Mouse (Mus musculus): ENCODE data around the gene Preb.
A peak's percentile ranks its signal among the peaks of the same experiment; 100 is the strongest.

Preb gene

DNA sequence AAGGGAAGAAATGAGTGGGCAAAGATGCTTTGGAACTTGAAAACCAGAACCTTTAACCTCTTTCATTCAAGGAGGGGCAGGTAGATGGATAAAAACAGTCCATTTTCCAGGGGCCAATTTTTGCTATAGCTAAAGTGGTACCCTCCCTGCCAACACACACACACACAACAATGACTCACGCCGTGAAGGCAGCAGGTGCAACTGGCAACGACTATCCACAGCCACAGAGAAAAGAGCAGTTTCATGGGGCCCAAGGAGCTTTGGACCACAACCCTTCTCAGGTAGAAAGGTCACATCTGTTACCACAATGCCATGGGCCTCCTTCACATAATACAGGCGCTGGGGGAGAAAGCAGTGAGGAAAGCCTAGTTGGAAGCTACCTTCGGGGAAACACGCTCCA, 4.4 kb downstream of the Preb start:
- no peak for DNase-seq (ENCODE audit: extremely low spot score, low spot score)

DNA sequence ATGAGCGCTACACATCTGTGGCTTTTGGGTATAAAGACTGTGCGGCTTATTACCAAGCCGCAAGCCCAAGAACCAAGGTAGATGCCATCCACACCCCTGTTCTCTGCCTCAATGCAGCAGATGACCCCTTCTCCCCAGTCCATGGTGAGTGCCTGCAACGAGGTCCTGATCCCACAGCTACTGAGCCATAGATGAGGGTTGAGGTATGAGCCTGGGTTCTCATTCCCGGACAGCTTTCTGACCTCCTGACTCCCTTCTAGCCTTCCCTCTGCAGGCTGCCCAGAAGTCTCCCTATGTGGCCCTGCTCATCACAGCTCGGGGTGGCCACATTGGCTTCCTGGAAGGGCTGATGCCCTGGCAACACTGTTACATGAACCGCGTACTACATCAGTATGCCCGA, 5.6 kb downstream of the Preb start:
- no peak for DNase-seq (ENCODE audit: extremely low spot score, low spot score)

DNA sequence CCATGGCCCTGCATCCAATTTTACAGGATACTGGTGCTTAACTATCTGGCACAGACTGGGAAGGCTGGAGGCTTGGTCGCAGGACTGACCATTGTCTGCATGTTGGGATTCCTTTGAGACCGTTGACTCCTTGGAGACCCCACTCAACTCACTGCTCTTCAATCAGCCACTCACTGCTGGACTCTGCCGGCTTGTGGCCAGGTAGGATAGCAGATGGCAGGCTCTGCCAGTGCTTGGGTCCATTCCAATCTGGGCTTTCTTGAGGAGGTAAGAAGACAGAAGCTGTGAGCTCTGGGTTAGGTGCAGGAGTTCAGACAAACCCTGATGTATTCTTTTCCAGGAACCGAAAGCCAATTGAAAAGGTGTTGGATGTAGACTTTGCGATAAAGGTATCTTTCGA, 6.1 kb downstream of the Preb start:
- DNase-seq (ENCODE audit: extremely low spot score, low spot score): no peak

DNA sequence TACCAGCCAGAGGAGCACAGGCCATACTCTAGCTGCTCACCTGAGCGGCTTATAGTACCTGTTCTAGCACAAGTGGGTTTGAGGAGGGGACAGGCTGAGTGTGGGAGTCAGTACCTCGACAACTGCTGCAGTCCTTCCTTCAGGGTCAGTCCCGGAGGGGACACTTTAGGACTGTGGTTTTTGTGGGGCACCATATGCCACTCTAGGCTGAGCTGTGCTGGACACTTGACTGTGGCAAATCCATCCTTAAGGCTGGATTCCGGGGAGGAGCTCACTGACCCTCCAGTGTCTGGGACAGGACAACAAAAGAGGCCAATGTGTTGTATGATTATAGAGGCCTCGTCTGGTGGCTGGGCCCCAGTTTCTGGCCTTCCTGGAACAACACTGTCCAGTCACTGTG, 7.6 kb downstream of the Preb start:
- no peak for DNase-seq (ENCODE audit: extremely low spot score, low spot score)

DNA sequence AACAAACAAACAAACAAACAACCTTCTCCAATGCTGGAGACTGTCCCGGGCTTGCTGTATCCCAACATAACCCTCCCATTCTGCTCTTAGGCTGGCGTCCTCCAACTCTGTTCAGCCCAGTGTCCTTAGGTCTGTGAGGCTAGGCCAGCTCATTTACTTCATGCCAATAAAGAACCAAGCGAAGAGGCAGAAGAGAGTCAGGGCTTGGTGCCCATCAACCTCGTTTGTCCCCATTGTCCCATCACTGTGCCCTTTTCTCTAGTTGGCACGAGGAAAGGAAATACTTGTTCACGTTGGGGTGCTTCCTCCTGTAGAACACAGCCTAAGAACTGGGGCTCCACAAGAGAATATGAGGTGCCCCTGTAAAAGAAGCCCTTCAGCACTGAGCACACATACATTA, 8.5 kb downstream of the Preb start:
- no peak for DNase-seq (ENCODE audit: extremely low spot score, low spot score)

DNA sequence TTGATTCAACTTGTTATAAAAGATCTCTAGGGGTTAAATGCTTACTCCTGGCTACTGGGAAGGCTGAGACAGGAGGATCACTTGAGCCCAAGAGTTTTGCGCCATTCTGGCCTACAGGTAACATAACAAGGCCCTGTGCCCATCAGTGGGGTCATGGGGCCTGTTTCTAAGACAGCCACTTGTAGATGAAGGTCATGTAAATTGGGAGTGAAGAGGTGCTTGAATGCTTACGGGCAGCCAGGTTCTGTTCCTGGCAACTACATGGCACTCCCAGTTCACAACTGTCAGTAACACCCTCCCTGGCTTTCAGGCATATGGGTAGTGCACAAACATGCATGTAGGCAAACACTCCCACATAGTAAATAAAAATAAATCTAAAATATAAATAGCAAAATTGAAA, 9.2 kb downstream of the Preb start:
- no peak for DNase-seq (ENCODE audit: extremely low spot score, low spot score)

DNA sequence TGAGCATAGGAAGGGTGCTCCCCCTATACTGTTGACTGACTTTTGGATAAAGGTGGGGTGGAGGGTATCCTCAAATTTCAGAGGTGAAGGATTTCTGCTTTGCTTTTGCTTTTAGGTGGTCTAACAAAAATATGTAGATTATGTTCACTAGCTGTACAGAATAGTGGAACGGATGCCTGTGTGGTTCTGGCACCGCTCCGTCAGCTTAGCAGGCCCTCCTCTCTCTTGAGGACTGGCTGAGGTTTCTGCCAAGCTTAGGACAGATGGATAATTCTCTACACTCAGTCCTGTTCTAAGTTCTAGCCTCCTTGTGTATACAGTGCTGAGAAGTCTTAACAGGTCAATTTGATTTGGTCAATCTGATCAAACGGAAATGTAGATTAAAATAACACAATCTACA, 9.7 kb downstream of the Preb start:
- no peak for DNase-seq (ENCODE audit: extremely low spot score, low spot score)

DNA sequence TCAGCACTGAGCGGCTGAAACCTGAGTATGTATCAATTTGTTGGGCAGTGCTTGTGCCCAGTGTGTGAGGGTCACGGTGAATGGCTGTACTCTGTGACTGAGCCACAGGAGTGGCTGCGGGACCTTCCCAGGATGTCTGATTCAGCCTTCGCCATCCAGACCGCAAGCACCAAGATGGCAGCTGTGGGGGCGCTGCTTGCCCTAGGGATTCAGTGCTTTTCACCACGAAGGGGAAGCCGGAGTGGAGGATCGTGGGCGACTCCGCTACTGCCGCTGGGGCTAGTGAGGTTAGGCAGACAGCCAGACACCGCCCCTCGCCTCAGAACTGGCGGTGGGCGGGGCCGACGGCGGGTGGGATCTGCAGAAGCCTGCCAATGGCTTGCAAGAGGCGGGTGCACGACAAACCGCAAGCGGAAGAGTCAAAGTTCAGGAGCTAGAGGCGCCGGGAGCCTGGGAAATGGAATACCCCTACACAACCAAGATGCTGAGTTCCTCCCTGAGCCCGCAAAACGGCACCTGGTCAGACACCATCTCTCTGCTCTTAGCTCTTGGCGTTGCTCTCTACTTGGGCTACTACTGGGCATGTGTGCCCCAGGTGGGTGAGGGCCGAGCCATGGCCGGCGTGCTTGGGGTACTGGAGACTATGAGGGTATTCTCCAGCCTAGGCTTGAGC, 10.4 kb downstream of the Preb start:
- peak; percentile 93 for DNase-seq (ENCODE audit: extremely low spot score, low spot score)

DNA sequence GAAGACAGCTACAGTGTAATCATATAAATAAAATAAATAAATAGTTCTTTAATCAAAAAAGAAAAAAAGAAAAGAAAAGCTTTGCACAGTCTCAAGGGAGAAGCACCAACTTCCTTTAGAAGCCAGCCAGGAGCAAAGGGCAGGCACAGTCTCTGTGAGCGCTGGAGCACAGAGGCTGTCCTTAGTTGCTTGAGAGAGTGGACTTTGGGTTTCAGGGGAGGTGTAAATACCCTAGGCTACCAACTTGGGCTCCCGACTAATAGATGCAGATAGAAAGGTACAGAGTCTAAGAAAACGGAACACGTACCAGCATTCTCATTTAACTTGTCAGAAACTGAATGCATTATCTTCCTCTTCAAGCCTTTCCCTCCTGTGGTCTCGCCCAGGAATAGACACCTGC, 11.5 kb downstream of the Preb start:
- no peak for DNase-seq (ENCODE audit: extremely low spot score, low spot score)

DNA sequence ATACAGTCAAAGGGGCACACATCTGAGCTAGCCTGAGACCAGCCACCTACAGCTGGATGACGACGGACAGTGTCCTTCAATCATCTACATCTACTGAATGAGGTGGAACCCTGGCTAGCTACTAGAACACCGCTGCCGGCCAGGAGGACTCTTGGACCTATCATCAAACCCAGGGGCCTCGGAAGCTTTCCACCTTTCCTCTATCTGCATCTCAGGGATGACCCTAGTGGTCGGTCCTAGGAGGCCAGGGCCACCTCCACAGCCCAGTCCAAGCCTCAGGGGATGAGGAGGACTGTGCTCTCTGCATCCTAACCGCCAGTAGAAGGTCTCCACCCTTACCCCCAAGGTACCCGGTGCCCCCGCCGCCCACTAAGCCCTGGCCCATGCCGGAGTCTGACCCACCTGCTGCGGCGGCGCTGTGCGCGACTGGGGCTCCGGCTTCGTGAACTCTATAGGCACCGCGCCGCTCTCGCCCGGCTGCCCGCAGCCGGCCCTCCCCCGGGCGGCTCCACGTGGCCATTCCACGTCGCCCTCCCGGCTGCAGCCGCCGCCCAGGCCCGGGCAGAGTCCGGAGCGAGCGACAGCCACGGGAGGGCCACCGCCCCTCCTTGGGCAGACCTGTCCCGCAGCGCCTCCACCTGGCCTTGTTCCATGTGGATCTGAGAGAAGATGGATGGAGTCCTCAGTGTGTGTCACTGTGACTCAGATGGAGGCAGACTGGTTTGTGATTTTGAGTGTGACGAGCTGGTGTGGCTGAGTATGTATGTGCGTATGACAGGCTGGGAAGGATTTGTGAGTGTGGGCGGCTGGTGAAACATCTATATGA, 15.0 kb downstream of the Preb start, which contains the start of gene Cgref1:
Gene Cgref1, minus strand, starts transcription at position 636 of the 826 bp plus-strand sequence.
- peak; percentile 39 for DNase-seq (ENCODE audit: extremely low spot score, low spot score)

DNA sequence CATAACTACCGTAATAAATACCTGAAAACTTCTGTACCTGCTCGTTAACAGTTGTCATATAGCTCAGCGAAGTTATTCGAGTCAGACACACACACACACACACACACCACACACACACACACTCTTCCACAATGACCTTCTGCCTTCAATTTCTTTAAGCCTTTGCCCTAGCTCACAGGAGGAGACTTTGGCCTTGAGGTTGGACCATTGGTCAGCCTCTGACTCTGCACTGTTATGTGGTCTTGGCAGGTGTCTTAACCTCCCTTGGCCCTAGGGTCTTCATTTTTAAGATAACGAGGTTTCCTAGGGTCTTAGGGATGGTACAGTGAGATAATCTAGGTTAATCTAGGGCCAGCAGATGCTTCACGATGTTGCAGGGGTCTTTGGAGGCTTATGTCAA, 15.8 kb downstream of the Preb start:
- no peak for DNase-seq (ENCODE audit: extremely low spot score, low spot score)

DNA sequence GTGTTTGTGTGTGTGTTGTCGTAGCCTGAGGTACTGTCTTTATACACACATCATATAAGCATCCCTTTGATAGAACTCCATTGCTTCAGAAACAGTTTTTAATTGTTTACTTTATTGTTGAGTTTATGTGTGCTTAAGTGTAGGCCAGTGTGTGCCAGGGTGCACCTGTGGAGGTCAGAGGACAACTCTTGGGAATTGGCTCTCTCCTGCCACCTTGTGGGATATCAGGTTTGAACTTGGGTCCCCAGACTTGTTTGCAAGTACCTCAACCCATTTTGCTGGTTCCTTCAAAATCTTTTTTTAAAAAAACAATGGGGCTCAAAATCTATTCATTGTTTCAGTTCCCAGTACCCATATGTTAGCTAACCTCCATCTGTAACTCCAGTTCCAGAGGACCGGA, 17.2 kb downstream of the Preb start:
- DNase-seq (ENCODE audit: extremely low spot score, low spot score): no peak

DNA sequence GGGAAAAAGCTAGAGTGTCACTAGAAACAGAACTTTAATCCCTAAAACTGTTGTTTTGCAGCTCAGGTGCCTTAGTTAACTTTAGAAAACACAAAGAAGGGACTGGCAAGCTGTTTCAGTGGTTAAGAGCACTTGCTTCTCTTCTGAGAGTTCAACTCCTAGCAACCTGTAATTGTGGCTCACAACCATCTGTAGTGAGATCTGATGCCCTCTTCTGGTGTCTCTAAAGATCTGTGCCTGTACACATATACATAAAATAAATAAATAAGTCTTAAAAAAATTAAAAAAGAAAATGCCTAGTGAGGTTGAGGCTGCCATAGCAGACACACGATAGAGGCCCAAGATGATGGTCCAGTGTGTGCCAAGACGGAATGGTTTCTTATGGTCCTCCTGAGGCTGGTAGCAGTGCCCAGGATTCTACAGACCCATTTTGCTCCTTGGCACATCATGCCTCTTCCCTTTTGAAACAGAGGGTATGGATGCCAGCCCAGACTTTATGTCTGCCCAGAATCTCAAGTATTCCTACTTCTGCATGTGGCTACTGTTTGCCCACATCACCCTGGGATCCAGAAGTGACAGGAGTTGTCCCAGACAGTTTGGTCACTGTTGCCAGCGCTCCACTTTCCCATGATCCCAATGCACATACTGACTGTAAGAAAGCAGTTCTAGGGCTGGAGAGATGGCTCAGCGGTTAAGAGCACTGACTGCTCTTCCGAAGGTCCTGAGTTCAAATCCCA, 25.3 kb downstream of the Preb start:
- no peak for DNase-seq (ENCODE audit: extremely low spot score, low spot score)

DNA sequence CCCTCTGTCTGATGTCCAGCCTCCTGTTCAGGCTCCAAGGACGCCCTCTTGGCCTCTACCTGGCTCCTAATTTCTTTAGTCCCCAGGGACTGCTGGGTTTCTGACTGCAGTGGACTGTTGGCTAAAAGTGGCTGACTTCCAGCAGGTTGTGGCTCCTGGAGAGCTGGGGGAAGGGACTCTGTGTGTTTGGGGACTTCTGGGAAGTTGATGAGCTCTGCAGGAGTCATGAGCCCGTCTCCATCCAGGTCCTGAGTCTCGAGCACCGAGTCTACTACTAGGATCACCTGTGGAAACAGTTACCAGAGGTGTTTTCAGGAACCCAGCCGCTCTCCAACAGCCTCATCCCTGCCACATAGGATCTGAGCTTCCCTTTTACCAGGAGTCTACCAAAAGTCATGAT, 26.5 kb downstream of the Preb start:
- no peak for DNase-seq (ENCODE audit: extremely low spot score, low spot score)

DNA sequence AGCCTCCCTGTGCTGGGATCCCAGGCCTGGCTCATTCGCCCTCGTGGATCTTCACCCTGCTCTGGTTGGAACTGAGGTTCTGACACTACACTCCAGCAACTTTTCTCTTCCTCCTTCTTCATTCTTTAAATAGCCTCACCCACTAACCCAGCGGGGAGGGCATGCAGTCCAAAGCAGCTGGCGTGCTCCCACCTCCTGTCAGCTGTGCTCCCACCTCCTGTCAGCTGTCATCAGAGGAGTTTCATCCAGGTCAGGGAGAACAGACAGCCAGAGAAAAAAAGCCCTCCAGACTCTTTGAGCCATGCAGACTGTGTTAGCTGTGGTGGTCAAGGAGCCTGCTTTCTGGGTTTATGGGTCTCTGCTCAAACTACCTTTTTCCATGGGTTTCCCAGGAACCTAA, 28.8 kb downstream of the Preb start:
- DNase-seq (ENCODE audit: extremely low spot score, low spot score): no peak

DNA sequence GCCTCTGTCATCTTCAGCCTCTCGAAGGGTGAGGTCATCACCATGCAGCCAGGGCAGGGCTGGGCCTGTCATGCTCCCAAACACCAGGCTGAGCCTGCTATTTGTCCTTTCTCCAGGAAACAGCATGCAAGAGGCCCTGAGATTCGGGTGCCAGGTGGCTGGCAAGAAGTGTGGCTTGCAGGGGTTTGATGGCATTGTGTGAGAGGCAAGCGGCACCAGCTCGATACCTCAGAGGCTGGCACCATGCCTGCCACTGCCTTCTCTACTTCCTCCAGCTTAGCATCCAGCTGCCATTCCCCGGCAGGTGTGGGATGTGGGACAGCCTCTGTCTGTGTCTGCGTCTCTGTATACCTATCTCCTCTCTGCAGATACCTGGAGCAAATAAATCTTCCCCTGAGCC, 29.3 kb downstream of the Preb start:
- DNase-seq (ENCODE audit: extremely low spot score, low spot score): no peak

DNA sequence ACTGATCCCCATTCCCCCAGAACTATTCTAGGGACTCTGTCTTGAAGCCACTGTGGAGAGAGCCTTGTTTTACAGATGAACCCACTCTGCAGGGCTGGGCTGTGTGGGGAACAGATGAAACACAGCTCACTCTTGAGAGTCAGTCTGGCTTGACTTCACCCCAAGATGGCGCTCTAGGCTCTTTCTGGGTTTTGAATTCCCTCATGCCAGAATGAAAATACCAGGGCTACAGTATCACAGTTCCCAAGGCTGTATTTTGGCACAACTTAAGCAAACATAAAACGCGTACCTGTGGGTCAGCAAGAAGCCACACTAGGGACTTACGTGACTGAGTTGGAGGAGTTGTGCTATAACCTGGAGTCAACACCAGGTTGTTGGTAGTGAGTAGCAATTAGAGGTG, 30.0 kb downstream of the Preb start:
- DNase-seq (ENCODE audit: extremely low spot score, low spot score): peak; percentile 42

DNA sequence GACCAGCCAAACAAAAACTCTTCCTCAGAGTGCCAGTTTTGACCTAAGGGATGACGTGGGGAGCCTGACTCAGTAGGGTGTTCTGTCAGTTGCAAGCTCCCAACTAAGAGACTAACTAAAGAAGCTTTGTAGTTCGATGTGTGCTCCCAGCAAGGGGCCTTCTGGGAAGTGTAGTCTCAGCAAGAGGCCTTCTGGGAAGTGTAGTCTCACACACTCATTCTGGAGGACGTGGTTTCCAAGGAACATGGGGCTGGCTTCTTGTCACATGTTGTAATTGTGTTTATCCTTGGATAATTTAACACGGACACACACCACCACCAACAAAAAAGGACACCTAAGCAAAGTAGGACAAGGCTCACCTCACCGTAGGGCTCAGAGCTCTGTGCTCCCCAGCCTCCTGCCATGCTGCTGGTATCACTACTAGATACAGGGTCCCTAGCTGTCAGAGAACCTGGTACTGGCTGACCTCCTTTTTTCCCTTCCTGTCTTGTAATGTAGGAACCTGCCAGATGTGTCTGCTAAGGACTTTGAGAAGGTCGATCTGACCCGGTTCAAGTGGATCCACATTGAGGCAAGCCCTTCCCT, 32.1 kb downstream of the Preb start:
- no peak for DNase-seq (ENCODE audit: extremely low spot score, low spot score)

DNA sequence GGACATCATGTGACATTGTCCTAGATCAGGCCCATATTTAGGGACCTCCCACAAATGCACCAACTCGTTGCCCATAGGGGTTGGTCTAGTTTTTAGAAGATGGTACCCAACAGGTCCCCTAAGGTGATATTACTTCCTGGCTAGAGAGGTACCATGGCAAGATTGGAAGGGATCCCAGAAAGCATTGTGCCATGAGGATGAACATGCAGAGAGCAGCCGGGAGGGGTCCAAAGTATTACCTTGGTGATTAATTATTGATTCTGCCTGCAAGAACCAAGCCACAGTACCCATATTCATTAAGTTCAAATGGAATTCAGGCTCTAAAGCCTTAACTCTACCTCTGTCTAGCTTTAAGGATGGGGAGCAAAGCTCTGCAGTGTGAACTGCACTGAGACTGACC, 34.1 kb downstream of the Preb start:
- no peak for DNase-seq (ENCODE audit: extremely low spot score, low spot score)

DNA sequence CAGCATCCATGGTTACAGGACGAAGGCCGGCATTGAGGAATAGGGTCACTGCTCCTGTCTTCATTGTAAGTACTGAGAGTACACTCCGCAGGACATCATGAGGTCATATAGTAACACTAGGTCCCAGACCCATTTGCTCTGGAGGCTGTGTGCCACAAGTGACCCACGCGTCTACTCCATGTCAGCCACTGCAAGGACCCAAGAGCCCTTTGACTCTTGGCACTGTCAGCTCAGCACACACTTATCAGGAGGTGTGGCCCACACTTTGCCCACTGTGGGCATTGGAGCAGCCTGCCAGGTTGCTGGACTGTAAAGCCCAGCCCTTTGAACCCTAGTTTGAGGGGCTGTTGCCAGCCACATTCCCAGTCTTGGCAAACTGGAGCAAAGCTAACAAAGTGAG, 34.9 kb downstream of the Preb start:
- no peak for DNase-seq (ENCODE audit: extremely low spot score, low spot score)

DNA sequence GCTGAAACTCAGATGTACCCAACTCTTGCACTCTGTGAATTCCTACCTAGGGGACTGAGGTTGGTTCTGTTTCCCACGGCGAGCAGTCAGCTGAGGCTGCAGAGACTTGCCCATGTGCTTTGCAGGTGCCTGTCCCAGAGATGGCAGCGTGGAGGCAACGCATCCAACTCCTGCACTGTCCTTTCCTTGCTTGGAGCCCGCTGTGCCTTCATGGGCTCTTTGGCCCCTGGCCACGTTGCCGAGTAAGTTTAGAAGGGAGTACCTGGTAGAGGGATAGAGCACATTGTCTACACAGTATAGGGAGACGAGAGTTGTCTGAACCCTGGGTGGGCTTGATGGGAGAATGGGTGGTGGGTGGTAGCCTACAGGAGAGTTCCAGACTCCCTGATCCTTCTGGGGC, 35.5 kb downstream of the Preb start:
- no peak for DNase-seq (ENCODE audit: extremely low spot score, low spot score)

DNA sequence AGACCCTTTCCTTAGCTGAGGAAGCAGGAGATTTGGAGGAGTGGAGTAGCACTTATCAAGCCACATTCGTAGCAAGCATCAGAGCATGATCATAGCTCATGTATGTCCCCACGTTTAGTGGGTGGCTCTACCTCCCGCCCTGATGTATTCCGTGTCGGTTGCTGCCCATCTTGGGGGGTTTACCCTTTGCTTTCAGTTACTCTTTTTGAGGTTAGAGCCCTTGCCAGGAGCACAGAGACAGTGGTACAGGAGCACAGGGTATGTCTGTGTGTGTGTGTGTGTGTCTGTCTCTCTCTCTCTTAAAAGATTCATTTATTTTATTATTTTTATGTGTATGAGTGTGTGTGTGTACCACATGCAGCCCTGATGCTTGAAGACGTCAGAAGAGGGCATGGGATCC, 37.0 kb downstream of the Preb start:
- DNase-seq (ENCODE audit: extremely low spot score, low spot score): no peak
